Mouse (Mus musculus) cortical plate, adult 2 months (tissue): Measurements from ENCODE around the gene Ago1.

Experiments
- CTCF ChIP-seq: fragments of 200-500 bp; IDR thresholded peaks from 2 replicates; pipeline ENCODE4 v1.5.1; 2011; ENCODE audit warnings: mild to moderate bottlenecking, control low read depth, low read length; ENCODE audit not compliant: insufficient read depth; ENCODE audit errors: extremely low read depth
- POLR2A ChIP-seq: fragments of 200-500 bp; IDR thresholded peaks from 2 replicates; pipeline ENCODE4 v1.6.1; 2011; ENCODE audit warnings: mild to moderate bottlenecking, low read length, control low read depth; ENCODE audit not compliant: insufficient read depth; ENCODE audit errors: extremely low read depth

GRCm38 (mm10) chr4:126508110-126508899, 39.9 kb upstream of the Ago1 start:
- TF ChIP-seq POLR2A: no peak
- TF ChIP-seq CTCF: no peak
